Mouse (Mus musculus): Measurements from ENCODE around the gene Lsp1. TPM values are rescaled to one million over a fixed set of nuclear protein-coding genes. Genes with fewer than 3 reads are reported as not detected.

Gene Lsp1
- polyA plus RNA-seq, 2 experiments from 2014 or later = 1,098 to 1,582 TPM

GRCm38 (mm10) chr7:142542771-142543303 lies 82.2 kb downstream of the Lsp1 start:
- ATAC-seq = no peak

Other genes with a start within 250 kb of the Lsp1 start
- not detected for gene Gm7579, start 248.9 kb upstream of the Lsp1 start, polyA plus RNA-seq (2017; shearing (Covaris generic))
- gene Krtap5-5, start 230.8 kb upstream of the Lsp1 start, polyA plus RNA-seq (2017; shearing (Covaris generic)) = not detected
- gene Gm40460, start 219.7 kb upstream of the Lsp1 start, polyA plus RNA-seq (2017; shearing (Covaris generic)) = not detected
- not detected for gene Gm2431, start 202.5 kb upstream of the Lsp1 start, polyA plus RNA-seq (2017; shearing (Covaris generic))
- gene Gm4559, start 186.4 kb upstream of the Lsp1 start, polyA plus RNA-seq (2017; shearing (Covaris generic)) = not detected
- gene Krtap5-1, start 163.7 kb upstream of the Lsp1 start, polyA plus RNA-seq (2017; shearing (Covaris generic)) = not detected
- not detected for gene Krtap5-4, start 157.3 kb upstream of the Lsp1 start, polyA plus RNA-seq (2017; shearing (Covaris generic))
- gene Ifitm10, start 87.1 kb upstream of the Lsp1 start, polyA plus RNA-seq (2017; shearing (Covaris generic)) = under 1 TPM in 1 of 2 experiments, not detected in 1; 0.91 TPM
- gene Gm49369, start 78.1 kb upstream of the Lsp1 start, polyA plus RNA-seq (2017; shearing (Covaris generic)) = not detected
- 100 to 1,000 TPM; 277 to 325 TPM for gene Ctsd, start 72.8 kb upstream of the Lsp1 start, polyA plus RNA-seq (2017; shearing (Covaris generic))
- not detected for gene Syt8, start 26.0 kb upstream of the Lsp1 start, polyA plus RNA-seq (2017; shearing (Covaris generic))
- not detected for gene Tnni2, start 19.0 kb upstream of the Lsp1 start, polyA plus RNA-seq (2017; shearing (Covaris generic))
- 1 to 10 TPM; 2.5 to 5.7 TPM for gene Tnnt3, start 38.0 kb downstream of the Lsp1 start, polyA plus RNA-seq (2017; shearing (Covaris generic))
- 1 to 10 TPM; 2.6 to 3.0 TPM for gene Mrpl23, start 71.9 kb downstream of the Lsp1 start, polyA plus RNA-seq (2017; shearing (Covaris generic))
- 1 to 10 TPM in 1 of 2 experiments, under 1 TPM in 1; 0.69 to 1.1 TPM for gene Igf2, start 206.0 kb downstream of the Lsp1 start, polyA plus RNA-seq (2017; shearing (Covaris generic))
- not detected for gene Gm49394, start 209.1 kb downstream of the Lsp1 start, polyA plus RNA-seq (2017; shearing (Covaris generic))

Measured in CD4-positive, CD25-positive, alpha-beta regulatory T cell, adult 4 months (primary cell).